Mouse (Mus musculus) lung, embryonic 14.5 days (tissue): Measurements from ENCODE around the gene Arl2bp. TPM values are rescaled to one million over a fixed set of nuclear protein-coding genes. Genes with fewer than 3 reads are reported as not detected.

ENCODE experiments used
- ATAC-seq: fragments of 200-750 bp; cut with Nextera tagmentation; 2 replicates; pipeline ENCODE4 v1.8.0; 2017; ENCODE audit warnings: mild to moderate bottlenecking, moderate TSS enrichment, moderate library complexity; ENCODE audit not compliant: insufficient read depth
- DNase-seq: peaks from one replicate; pipeline ENCODE4 v3.0.0-alpha.2; 2015
- H3K27ac ChIP-seq: fragments of 300-500 bp; sonication (generic); 2 replicates; pipeline ENCODE4 v1.5.1; 2014; ENCODE audit warnings: low read depth, mild to moderate bottlenecking, moderate library complexity
- H3K27me3 ChIP-seq: fragments of 300-500 bp; sonication (generic); 2 replicates; pipeline ENCODE4 v1.6.1; 2014; ENCODE audit warnings: low read length, control low read depth; ENCODE audit not compliant: insufficient read depth
- H3K36me3 ChIP-seq: fragments of 300-500 bp; sonication (generic); 2 replicates; pipeline ENCODE4 v1.6.1; 2014; ENCODE audit warnings: control low read depth; ENCODE audit not compliant: insufficient read depth
- H3K4me1 ChIP-seq: fragments of 300-500 bp; sonication (generic); 2 replicates; pipeline ENCODE4 v1.6.1; 2014; ENCODE audit warnings: antibody characterized with exemption, control low read depth; ENCODE audit not compliant: insufficient read depth
- H3K4me2 ChIP-seq: fragments of 300-500 bp; sonication (generic); 2 replicates; pipeline ENCODE4 v1.6.1; 2014; ENCODE audit warnings: mild to moderate bottlenecking
- H3K4me3 ChIP-seq: fragments of 300-500 bp; sonication (generic); 2 replicates; pipeline ENCODE4 v1.5.1; 2014; ENCODE audit warnings: low read depth, low read length
- H3K9ac ChIP-seq: fragments of 300-500 bp; sonication (generic); 2 replicates; pipeline ENCODE4 v1.6.1; 2014
- H3K9me3 ChIP-seq: fragments of 300-500 bp; sonication (generic); 2 replicates; pipeline ENCODE4 v1.6.1; 2016; ENCODE audit warnings: low read depth, low read length, control low read depth
- CTCF ChIP-seq: IDR thresholded peaks from 2 replicates; pipeline ENCODE4 v1.5.1; 2016; ENCODE audit warnings: antibody characterized with exemption, low read depth
- WGBS: fragments of 180-500 bp; shearing (Covaris S2); extraction: QIAGEN DNeasy Blood & Tissue Kit; methylation state at CpG from one replicate; pipeline ENCODE4 v1.1.7; 2014; 5-methylcytosine and 5-hydroxymethylcytosine counted together
- polyA plus RNA-seq: library from polyadenylated mRNA; unstranded; fragments of >200 nt; fragmentation: Nextera tagmentation; extraction: Ambion mirVana; gene quantifications from 2 replicates; pipeline ENCODE4 v1.2.1, GENCODE M21; 2014

The Arl2bp gene
- polyA plus RNA-seq: 68.8 and 78.7 TPM in 2 replicates

DNA sequence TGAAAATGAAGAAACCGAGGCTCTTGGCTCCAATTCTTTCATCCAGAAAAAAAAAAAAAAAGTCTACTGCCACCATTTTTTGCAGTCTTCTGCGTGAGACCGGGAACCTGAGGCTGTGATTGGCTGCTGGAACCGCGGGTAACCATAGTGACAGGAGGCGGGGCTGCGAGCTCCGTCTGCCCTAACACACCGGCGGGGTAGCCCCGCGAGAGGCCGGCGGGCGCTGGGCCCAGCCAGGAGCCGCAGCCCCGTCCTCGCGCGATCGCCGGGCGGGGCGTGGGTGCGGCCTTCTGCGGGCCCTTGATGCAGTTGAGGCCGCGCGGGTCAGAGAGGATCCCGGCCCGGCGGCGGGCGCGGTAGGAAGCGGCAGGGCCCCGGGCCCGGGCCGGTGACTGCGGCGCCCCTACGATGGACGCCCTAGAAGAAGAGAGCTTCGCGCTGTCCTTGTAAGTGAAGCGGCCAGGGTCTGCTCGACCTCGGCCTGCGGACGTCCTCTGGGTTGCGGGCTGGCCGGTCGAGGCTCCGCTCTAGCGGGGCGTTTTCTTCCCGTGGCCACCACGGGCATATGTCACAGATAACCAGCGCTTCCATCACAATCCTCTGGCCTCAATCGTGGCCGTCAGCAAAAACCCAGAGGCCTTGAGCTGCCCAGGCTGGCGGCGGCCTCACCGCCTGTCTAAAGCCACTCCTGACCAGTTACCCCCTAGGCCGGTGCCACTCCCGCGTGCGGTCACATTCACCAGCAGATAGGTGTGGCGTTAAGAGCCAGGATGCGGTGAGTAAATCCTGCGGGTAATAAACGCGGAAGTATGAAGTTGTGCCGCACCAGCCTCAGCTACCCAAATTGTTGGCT, at the start of gene Arl2bp:
Gene Arl2bp, plus strand, starts transcription at position 145 of the 853 bp plus-strand sequence.
- Histone ChIP-seq H3K9me3 (no peaks in the 10 kb centered on the region), H3K36me3 (peaks cover 32% of the 10 kb centered on the region), H3K4me1 (no peaks in the 10 kb centered on the region), H3K4me2 (peak within 1 kb of the TSS; percentile 77), H3K4me3 (peak within 1 kb of the TSS; percentile 88), H3K27ac (peak within 1 kb of the TSS; percentile 81), H3K27me3 (no peaks in the 10 kb centered on the region), H3K9ac (peak within 1 kb of the TSS; percentile 94)
- WGBS: under 1% methylated on average over 72 of the region's 74 CpGs
- DNase-seq: peak; percentile 98
- TF ChIP-seq CTCF: no peak
- ATAC-seq: peak; percentile 99

DNA sequence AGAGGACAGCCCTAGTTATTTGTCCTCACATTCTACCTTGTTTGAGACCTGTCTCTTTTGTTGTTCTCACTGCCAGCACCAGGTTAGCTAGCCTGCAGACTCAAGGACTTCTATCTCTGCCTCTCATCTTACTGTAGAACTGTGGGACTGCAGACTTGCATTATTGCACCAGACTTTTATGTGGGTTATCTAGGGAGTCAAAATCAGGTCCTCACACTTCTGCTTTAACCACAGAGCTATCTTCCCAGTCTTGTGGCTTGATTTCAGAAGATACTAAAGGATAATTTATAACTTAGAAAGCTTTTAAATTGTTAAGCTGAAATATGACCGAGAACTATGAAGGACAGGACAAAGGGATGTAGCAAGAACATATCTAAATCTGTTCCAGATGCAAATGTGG, 41.5 kb upstream of the Arl2bp start:
- peaks cover 18% of the 10 kb centered on the region; the same call in 1 of the 2 replicates for H3K36me3 ChIP-seq
- H3K9me3 ChIP-seq: no peaks in the 10 kb centered on the region
- no peaks in the 10 kb centered on the region for H3K27me3 ChIP-seq
- no peak for DNase-seq
- H3K4me3 ChIP-seq: no peak overlapping the region
- no peak for ATAC-seq
- H3K27ac ChIP-seq: no peak overlapping the region
- no peak overlapping the region for H3K9ac ChIP-seq
- 91% methylated on average over 1 of the region's 1 CpGs for WGBS
- no peaks in the 10 kb centered on the region for H3K4me1 ChIP-seq
- H3K4me2 ChIP-seq: no peak overlapping the region
- TF ChIP-seq CTCF: no peak

DNA sequence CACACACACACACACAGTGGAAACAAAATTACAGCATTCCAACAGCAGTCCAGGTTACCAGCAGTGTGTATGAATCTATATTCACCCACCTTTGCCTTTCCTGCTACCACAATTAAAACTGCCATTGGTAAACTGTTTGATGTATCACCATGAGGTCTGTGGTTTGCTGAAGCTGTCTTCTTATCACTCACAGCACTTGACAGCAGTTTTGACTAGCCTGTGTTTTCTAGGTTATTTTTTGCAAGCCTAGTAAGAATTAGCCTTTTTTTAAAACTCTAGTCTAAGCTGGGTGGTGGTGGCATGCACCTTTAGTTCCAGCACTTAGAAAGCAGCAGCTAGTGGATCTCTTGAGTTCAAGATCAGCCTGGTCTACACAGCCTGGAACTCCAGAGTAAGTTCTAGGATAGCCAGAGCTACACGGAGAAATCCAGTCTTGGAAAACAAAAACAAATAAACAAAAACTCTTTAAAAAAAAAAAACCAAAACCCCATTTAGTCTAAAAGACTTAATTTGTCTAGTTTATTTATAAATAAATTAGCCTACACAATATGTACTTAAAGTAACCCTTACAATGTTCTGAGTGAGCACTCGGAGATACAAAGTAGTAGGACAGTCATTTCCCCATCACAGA, 32.7 kb upstream of the Arl2bp start:
- H3K27me3 ChIP-seq: no peaks in the 10 kb centered on the region
- H3K9me3 ChIP-seq: no peaks in the 10 kb centered on the region
- DNase-seq (no peak), ATAC-seq (no peak)
- H3K4me3 ChIP-seq: no peak overlapping the region
- no peak for TF ChIP-seq CTCF
- peaks cover 71% of the 10 kb centered on the region for H3K36me3 ChIP-seq
- no peaks in the 10 kb centered on the region for H3K4me1 ChIP-seq
- 70% methylated on average over 2 of the region's 2 CpGs for WGBS
- H3K27ac ChIP-seq: no peak overlapping the region
- no peak overlapping the region for H3K9ac ChIP-seq
- no peak overlapping the region for H3K4me2 ChIP-seq

DNA sequence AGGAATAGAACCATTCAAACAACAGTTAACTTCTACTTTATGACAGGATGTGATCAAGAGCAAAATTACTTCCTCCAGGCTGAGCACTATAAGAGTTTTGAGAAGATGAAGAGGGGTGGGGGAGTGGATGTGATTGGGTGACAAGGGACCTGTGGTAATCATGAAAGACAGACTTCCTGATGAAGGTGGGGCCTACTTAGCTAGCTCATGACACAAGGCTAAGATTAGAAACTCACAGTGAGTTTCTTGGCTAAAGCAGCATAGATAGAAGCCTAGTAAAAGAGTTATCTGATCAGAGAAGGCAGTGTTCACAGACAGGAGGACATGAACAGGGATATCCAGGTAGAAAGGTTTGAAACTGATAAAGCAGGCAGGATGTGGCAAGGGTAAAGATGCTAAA, 32.2 kb upstream of the Arl2bp start:
- no peaks in the 10 kb centered on the region for H3K4me1 ChIP-seq
- TF ChIP-seq CTCF: no peak

DNA sequence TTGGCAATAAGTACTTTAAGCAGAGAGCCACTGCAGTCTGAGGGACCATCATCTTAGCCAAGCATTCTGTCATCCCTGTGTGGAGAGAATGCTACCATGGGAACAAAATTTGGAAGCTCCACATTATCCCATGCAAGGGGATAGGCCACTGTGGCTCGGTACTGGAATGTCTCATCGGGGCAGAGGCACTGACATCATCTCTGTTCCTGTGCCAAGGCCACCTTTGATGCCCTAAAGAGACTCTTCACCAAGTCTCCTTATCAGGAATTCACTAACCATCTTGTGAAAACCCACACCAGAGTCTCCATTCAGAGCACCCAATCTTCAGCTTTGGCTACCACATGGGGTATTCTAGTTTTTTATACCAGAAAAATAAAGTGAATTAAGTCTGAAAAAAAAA, 25.2 kb upstream of the Arl2bp start:
- DNase-seq: no peak
- peaks cover 79% of the 10 kb centered on the region for H3K36me3 ChIP-seq
- 99% methylated on average over 2 of the region's 2 CpGs for WGBS
- H3K4me1 ChIP-seq: no peaks in the 10 kb centered on the region
- no peak overlapping the region for H3K4me2 ChIP-seq
- no peak for ATAC-seq
- H3K4me3 ChIP-seq: no peak overlapping the region
- H3K27ac ChIP-seq: no peak overlapping the region
- no peak for TF ChIP-seq CTCF
- no peak overlapping the region for H3K9ac ChIP-seq
- no peaks in the 10 kb centered on the region for H3K27me3 ChIP-seq
- H3K9me3 ChIP-seq: no peaks in the 10 kb centered on the region

More for the DNA sequence above, 32.2 kb upstream of the Arl2bp start:
- DNase-seq: no peak
- Histone ChIP-seq H3K9ac (no peak overlapping the region), H3K36me3 (peaks cover 76% of the 10 kb centered on the region), H3K9me3 (no peaks in the 10 kb centered on the region), H3K27me3 (no peaks in the 10 kb centered on the region), H3K27ac (no peak overlapping the region), H3K4me2 (no peak overlapping the region), H3K4me3 (no peak overlapping the region)
- ATAC-seq: no peak

DNA sequence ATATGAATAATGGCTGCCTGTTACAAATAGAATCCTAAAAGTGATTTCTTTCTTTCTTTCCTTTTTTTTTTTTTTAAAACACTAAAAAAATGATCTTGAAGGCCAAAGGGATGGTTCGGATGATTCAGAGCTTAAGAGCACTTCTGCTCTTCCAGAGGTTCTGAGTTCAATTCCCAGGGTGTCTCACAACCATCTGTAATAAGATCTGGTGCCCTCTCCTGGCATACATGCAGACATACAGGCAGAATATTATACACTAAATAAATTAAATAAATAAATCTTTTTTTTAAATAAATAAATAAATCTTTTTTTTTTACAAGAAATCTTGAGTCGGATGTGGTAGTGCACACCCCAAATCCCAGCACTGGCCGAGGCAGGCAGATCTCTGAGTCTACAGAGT, 24.5 kb upstream of the Arl2bp start:
- Histone ChIP-seq H3K9me3 (no peaks in the 10 kb centered on the region), H3K9ac (no peak overlapping the region), H3K4me2 (no peak overlapping the region), H3K27ac (no peak overlapping the region), H3K4me3 (no peak overlapping the region), H3K4me1 (no peaks in the 10 kb centered on the region), H3K27me3 (no peaks in the 10 kb centered on the region), H3K36me3 (peaks cover 80% of the 10 kb centered on the region)
- no peak for TF ChIP-seq CTCF
- WGBS: 82% methylated on average over 3 of the region's 3 CpGs
- DNase-seq (no peak), ATAC-seq (no peak)

DNA sequence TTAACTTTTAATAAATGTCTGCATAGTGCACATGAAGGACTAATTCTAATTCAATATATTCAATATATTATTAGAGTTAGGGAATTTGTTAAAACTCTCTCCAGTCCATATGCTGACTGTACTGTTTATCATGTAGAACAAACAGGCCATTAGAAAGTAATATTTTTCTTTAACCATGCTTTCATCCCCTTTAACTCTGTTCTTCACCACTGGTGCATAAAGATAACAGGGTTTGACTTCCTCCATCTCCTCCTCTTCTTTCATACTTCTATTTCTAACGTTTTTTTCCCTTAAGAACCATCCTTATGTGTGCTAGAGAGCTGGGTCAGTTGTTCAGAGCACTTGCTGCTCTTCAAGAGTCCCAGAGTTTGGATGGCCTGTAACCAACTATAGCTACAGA, 21.2 kb upstream of the Arl2bp start:
- H3K27ac ChIP-seq: no peak overlapping the region
- H3K27me3 ChIP-seq: no peaks in the 10 kb centered on the region
- H3K4me1 ChIP-seq: no peaks in the 10 kb centered on the region
- TF ChIP-seq CTCF: no peak
- no peak for DNase-seq
- ATAC-seq: no peak
- WGBS: 56% methylated on average over 1 of the region's 1 CpGs
- H3K9me3 ChIP-seq: no peaks in the 10 kb centered on the region
- H3K36me3 ChIP-seq: peaks cover 72% of the 10 kb centered on the region
- no peak overlapping the region for H3K4me2 ChIP-seq
- no peak overlapping the region for H3K4me3 ChIP-seq
- H3K9ac ChIP-seq: no peak overlapping the region
